Mouse (Mus musculus) liver, embryonic 16.5 days (tissue): Measurements from ENCODE around the gene Wnk2. TPM values are rescaled to one million over a fixed set of nuclear protein-coding genes. Genes with fewer than 3 reads are reported as not detected.

Experiments used
- ATAC-seq: fragments of 200-750 bp; cut with Nextera tagmentation; 2 replicates; pipeline ENCODE4 v1.8.0; 2017; ENCODE audit warnings: low read depth, mild to moderate bottlenecking, moderate number of reproducible peaks, moderate library complexity
- H3K27ac ChIP-seq: fragments of 300-500 bp; sonication (generic); 2 replicates; pipeline ENCODE4 v1.5.1; 2014; ENCODE audit warnings: mild to moderate bottlenecking, low read length
- H3K27me3 ChIP-seq: fragments of 300-500 bp; sonication (generic); 2 replicates; pipeline ENCODE4 v1.6.1; 2014; ENCODE audit warnings: low read depth, low read length, mixed read lengths; ENCODE audit not compliant: control insufficient read depth, insufficient read depth
- H3K36me3 ChIP-seq: fragments of 300-500 bp; sonication (generic); 2 replicates; pipeline ENCODE4 v1.6.1; 2014; ENCODE audit warnings: mild to moderate bottlenecking; ENCODE audit not compliant: control insufficient read depth, insufficient read depth
- H3K4me1 ChIP-seq: fragments of 300-500 bp; sonication (generic); 2 replicates; pipeline ENCODE4 v1.6.1; 2014; ENCODE audit warnings: low read depth, low read length, mixed read lengths; ENCODE audit not compliant: control insufficient read depth
- H3K4me2 ChIP-seq: fragments of 300-500 bp; sonication (generic); 2 replicates; pipeline ENCODE4 v1.6.1; 2014; ENCODE audit warnings: low read depth, low read length, mixed read lengths
- H3K4me3 ChIP-seq: fragments of 300-500 bp; sonication (generic); 2 replicates; pipeline ENCODE4 v1.5.1; 2014; ENCODE audit warnings: low read depth, mild to moderate bottlenecking, low read length
- H3K9ac ChIP-seq: fragments of 300-500 bp; sonication (generic); 2 replicates; pipeline ENCODE4 v1.6.1; 2014; ENCODE audit warnings: low read depth, low read length
- H3K9me3 ChIP-seq: fragments of 300-500 bp; sonication (generic); replicated peaks from 2 replicates; pipeline ENCODE4 v1.6.1; 2016; ENCODE audit warnings: low read length; ENCODE audit not compliant: control insufficient read depth
- WGBS: fragments of 180-500 bp; shearing (Covaris S2); extraction: QIAGEN DNeasy Blood & Tissue Kit; methylation state at CpG from one replicate; pipeline ENCODE4 v1.1.7; 2014; ENCODE audit not compliant: insufficient replicate concordance; 5-methylcytosine and 5-hydroxymethylcytosine counted together
- polyA plus RNA-seq: library from polyadenylated mRNA; unstranded; fragments of >200 nt; fragmentation: Nextera tagmentation; extraction: Ambion mirVana; gene quantifications from 2 replicates; pipeline ENCODE4 v1.2.1, GENCODE M21; 2015

The Wnk2 gene
- polyA plus RNA-seq, 1 experiment from 2014 or later: 0.15 TPM

DNA sequence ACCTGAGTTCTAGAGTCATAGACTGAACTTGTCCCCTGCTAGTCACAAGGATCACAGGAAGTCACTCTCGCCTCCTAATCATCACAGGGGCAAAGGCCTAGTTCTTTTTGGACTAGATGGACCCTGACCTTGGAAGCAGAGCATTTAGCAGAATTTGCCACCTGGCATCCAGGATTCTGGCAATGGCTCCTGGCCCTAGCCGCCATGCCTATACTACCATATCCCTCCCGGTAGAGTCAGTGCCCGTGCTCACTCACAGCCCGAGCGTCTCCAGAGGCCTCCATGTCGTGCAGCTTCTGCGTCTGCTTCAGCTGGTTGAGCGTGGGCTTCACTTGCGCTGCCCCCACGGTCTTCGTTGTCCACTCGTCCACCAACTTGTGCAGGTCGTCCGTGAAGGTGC, 105.4 kb downstream of the Wnk2 start:
- Histone ChIP-seq H3K27me3 (no peaks in the 10 kb centered on the region), H3K36me3 (no peaks in the 10 kb centered on the region), H3K4me2 (no peak overlapping the region), H3K9ac (no peak overlapping the region), H3K9me3 (no peaks in the 10 kb centered on the region), H3K4me1 (no peaks in the 10 kb centered on the region), H3K4me3 (no peak overlapping the region), H3K27ac (no peak overlapping the region)
- ATAC-seq: no peak
- 82% methylated on average over 15 of the region's 15 CpGs for WGBS

DNA sequence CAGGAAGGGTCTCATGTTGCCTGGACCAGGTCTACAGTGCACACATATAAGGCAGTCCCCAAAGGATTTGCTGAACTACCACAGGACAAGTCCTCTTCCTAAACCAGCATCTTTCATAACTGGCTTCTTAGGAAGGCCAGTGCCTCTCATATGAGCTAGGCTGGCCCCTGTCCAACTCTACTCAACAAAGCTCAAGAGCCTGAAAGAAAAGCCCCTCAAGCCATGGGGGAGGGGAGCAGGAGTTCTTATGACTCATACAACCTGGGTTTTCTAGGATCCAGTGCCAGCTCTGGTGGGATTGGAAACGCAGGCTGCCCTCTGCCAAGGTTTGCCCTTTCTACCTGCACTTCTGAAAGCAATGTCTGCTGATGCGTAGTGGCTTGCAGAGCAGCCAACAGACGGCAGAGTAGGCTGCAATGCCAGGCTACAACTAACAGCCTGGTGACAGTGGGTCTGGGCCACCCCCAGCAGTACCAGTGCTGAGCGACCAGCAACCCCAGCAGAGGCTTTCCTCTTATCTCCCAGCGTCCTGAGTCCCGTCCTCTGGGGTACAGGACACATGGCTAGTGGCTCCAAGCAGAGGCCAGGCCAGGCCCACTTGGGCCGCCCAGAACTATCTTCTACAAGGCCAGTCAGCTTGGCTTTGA, 110.8 kb downstream of the Wnk2 start:
- Histone ChIP-seq H3K4me1 (no peaks in the 10 kb centered on the region), H3K9ac (no peak overlapping the region), H3K27ac (no peak overlapping the region), H3K4me2 (no peak overlapping the region), H3K4me3 (no peak overlapping the region), H3K36me3 (no peaks in the 10 kb centered on the region), H3K9me3 (no peaks in the 10 kb centered on the region), H3K27me3 (no peaks in the 10 kb centered on the region)
- no peak for ATAC-seq
- WGBS: 55% methylated on average over 7 of the region's 7 CpGs

DNA sequence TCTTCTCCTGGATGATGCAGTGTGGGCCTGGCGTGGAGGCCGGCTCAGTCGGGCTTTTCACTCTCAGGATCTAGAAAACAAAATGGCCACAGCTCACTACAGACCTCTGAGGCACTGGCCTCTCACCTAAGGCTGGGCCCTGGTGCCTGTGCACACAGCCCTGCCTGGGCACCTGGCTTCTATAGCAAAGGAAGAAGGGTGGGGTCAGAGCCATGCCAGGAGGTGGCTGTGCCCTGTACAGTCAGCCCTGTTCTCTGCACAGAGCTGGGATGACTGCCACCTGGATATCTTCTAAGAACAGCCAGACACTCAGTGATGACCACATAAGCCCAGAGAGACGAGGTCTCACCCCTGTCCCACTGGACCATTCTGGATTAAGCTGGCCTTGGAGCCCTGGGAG, 111.4 kb downstream of the Wnk2 start:
- 61% methylated on average over 4 of the region's 4 CpGs for WGBS
- H3K4me3 ChIP-seq: no peak overlapping the region
- ATAC-seq: no peak
- H3K27ac ChIP-seq: no peak overlapping the region
- no peaks in the 10 kb centered on the region for H3K9me3 ChIP-seq
- H3K36me3 ChIP-seq: no peaks in the 10 kb centered on the region
- no peaks in the 10 kb centered on the region for H3K27me3 ChIP-seq
- H3K9ac ChIP-seq: no peak overlapping the region
- no peaks in the 10 kb centered on the region for H3K4me1 ChIP-seq
- no peak overlapping the region for H3K4me2 ChIP-seq

DNA sequence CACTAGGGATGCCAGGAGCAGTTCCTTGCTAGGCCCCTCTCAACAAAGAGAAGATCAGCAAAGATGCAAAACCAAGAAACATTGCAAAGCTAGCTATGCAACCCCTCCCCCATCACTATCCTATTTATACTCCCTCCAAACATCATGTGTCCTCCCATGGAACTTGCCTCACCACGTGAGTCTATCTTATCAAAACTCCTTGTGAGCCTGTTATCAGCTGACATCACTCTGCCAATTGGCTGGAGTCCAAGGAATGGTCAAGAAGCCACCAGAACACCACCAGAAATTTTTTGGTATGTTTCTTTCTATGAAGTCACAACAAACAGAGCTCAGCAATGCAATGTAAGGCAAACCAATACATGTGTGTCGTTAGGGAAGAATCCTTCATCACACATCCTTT, 116.8 kb downstream of the Wnk2 start:
- ATAC-seq: no peak
- H3K4me1 ChIP-seq: no peaks in the 10 kb centered on the region
- H3K36me3 ChIP-seq: no peaks in the 10 kb centered on the region
- H3K27me3 ChIP-seq: no peaks in the 10 kb centered on the region
- WGBS: 45% methylated on average over 2 of the region's 2 CpGs
- H3K9ac ChIP-seq: no peak overlapping the region
- H3K27ac ChIP-seq: no peak overlapping the region
- H3K4me3 ChIP-seq: no peak overlapping the region
- H3K4me2 ChIP-seq: no peak overlapping the region
- no peaks in the 10 kb centered on the region for H3K9me3 ChIP-seq

DNA sequence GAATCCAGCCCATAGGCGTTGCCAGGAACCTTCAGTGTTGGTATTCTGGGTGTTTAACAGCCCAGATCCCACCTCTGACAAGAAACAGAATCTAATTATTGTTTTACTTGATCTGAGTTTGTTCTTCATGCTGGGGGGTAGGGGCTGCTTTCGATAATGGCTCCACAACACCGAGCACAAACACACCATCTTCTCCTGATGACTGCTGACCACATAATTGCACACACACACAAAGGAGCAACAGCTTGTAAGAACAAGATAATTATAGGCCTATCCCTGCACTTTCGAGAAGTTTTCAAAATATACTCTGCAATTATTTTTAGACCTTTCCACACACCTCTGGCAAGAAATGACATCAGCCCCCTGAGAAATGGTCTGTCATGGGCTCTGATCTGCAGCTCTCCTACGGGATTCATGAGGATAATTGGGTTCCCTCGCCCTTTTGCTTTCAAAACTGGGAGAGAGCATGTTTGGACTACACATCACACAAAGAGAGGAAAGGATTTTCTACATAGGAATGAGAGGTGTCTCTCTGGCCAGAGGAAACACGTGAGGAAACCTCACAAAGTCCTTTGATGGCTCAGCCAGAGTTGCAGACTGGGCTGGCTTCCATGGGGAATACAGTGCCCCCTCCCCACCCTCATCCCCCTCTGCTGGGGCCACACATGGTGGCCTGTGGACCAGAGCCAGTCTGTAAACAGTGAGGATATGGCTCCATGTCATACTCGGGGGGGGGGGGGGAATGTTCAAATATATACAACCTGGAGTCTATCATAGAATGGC, 118.9 kb downstream of the Wnk2 start:
- H3K9me3 ChIP-seq: no peaks in the 10 kb centered on the region
- no peak overlapping the region for H3K4me3 ChIP-seq
- no peak overlapping the region for H3K27ac ChIP-seq
- ATAC-seq: no peak
- no peak overlapping the region for H3K4me2 ChIP-seq
- peaks cover 4% of the 10 kb centered on the region for H3K4me1 ChIP-seq
- no peaks in the 10 kb centered on the region for H3K36me3 ChIP-seq
- no peak overlapping the region for H3K9ac ChIP-seq
- no peaks in the 10 kb centered on the region for H3K27me3 ChIP-seq
- WGBS: 47% methylated on average over 8 of the region's 8 CpGs

DNA sequence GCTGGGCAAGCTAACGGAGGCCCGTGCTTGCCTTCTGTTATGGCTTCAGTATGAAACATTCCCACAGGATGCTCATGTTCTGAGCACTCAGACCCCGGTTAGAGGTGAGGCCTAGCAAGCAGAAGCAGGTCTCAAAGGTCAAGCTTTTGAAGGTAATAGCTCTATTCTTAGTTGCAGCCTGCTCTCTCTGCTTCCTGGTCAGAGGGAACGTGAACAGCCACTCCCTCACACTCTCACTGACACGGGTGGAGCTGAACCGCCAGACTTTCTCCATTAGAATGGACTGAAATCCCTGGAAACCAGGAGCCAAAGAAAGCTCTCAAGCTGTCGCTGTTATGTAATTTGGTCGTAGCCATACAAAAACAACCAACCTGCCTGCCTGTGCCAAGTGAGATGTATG, 120.8 kb downstream of the Wnk2 start:
- Histone ChIP-seq H3K27me3 (no peaks in the 10 kb centered on the region), H3K4me1 (peaks cover 4% of the 10 kb centered on the region), H3K4me3 (no peak overlapping the region), H3K36me3 (no peaks in the 10 kb centered on the region), H3K9ac (no peak overlapping the region), H3K4me2 (no peak overlapping the region), H3K27ac (no peak overlapping the region), H3K9me3 (no peaks in the 10 kb centered on the region)
- no peak for ATAC-seq
- WGBS: 72% methylated on average over 8 of the region's 8 CpGs

DNA sequence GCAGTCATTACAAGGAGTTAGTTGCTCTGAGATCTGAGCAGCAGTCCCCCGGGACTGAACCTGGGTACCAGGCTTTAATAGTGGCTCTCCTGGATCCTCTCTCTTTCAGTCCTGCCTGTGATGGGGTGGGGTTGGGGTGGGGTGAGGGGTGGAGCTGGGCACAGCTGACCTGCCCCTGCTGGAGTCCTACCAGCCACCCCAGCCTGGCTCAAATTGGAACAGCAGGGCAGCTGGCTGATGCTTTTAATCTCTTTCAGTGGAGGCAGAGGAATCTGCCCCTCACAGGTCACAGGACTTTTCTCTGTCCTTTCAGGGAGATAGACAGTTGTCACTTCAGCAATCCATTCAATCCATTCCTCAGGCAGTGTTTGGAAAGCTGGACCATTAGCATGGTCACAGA, 122.3 kb downstream of the Wnk2 start:
- Histone ChIP-seq H3K4me3 (no peak overlapping the region), H3K4me2 (no peak overlapping the region), H3K27me3 (no peaks in the 10 kb centered on the region), H3K9ac (no peak overlapping the region), H3K9me3 (no peaks in the 10 kb centered on the region), H3K4me1 (peaks cover 4% of the 10 kb centered on the region), H3K36me3 (no peaks in the 10 kb centered on the region), H3K27ac (no peak overlapping the region)
- 19% methylated on average over 1 of the region's 1 CpGs for WGBS
- no peak for ATAC-seq

DNA sequence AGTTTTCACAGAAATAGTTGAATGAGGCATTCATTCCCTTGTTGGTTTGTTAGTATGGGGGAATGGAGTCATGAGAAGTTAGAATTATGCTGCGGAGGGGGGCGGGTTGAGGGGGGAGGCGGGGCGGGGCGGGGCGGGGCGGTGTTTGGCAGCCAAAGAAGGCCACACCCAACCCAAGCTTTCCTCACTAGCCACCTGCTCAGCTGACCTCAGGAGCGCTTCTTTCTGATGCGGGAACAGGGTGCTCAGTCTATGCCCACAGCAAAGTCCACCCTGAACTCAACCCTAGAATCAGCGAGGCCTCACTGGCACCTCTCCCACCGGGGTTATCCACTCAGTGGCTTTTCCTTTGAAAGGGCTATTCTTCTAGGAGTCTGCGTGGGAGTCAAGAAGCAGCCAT, 123.1 kb downstream of the Wnk2 start:
- Histone ChIP-seq H3K27ac (no peak overlapping the region), H3K36me3 (no peaks in the 10 kb centered on the region), H3K9ac (no peak overlapping the region), H3K4me1 (peaks cover 4% of the 10 kb centered on the region), H3K27me3 (no peaks in the 10 kb centered on the region), H3K4me3 (no peak overlapping the region), H3K4me2 (no peak overlapping the region), H3K9me3 (no peaks in the 10 kb centered on the region)
- 7% methylated on average over 12 of the region's 12 CpGs for WGBS
- ATAC-seq: no peak

DNA sequence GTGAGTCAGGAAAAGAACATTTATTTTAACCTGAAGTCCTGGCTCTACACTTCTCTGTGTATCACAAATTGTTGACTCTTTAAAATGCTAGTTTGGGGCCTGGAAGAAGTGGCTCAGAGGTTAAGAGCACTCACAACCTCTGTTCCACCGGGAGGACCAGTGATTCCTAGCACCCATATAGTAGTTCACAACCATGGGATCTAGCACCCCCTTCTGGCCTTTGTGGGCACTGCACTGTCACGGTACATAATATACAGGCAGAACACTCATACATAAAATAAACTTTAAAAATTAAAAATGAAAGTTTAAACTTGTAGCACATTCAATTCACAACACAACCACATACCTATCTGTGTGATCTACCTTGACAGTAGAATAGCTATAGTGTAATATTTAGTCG, 126.1 kb downstream of the Wnk2 start:
- Histone ChIP-seq H3K4me1 (peaks cover 4% of the 10 kb centered on the region), H3K36me3 (no peaks in the 10 kb centered on the region), H3K9ac (no peak overlapping the region), H3K27ac (no peak overlapping the region), H3K9me3 (peaks cover 5% of the 10 kb centered on the region), H3K4me2 (no peak overlapping the region), H3K4me3 (no peak overlapping the region), H3K27me3 (no peaks in the 10 kb centered on the region)
- whole genome bisulfite sequencing: 46% methylated on average over 3 of the region's 3 CpGs
- no peak for ATAC-seq
